Comparison of ENCODE assay signal across 10 mouse cellular contexts in the genomic region with DNA sequence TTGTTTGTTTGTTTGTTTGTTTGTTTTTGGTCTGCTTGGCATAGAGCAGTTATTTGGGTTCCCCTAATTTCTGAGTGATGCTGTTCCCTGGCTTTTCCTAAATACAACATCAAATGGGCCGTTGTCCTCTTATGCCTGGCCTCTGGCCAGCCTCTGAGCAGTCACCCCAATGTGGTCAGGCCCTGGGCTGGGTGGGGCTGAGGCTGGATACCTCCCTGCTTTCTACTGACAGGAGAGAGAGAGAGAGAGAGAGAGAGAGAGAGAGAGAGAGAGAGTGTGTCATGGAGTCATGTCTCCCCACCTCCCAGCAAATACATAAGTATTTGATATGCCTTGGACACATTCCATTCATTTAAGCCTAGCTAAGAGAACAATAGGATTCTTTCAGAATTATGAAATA. TPM values are rescaled to one million over a fixed set of nuclear protein-coding genes. Genes with fewer than 3 reads are reported as not detected.
DNase-seq lines count a peak whose midpoint lies in the region; ATAC-seq lines count a peak whose summit lies in the region.
"Had no signal": no experiment of that assay in that cellular context is flagged by ENCODE, and none has a peak within 500 bp of the region (broad histone marks: within the 10 kb centered on the region; RNA-seq: fewer than 3 reads in every experiment).

No protein-coding gene starts in this region.

- H3K9me3 ChIP-seq in heart, embryonic 10.5 days, result no peaks in the 10 kb centered on the region
- no peaks in the 10 kb centered on the region for H3K9me3 ChIP-seq in embryonic facial prominence, embryonic 14.5 days (ENCODE audit: control insufficient read depth, low read length)
- H3K9me3 ChIP-seq in liver, embryonic 15.5 days (replicated peaks), result no peaks in the 10 kb centered on the region

- no peak for ATAC-seq in embryonic facial prominence, embryonic 14.5 days (ENCODE audit: low read depth)
- no peak for ATAC-seq in liver, embryonic 15.5 days (ENCODE audit: insufficient read depth)

- peak overlapping the region; percentile 78 for H3K9ac ChIP-seq in embryonic facial prominence, embryonic 14.5 days (ENCODE audit: low read depth, low read length)
- no peak overlapping the region for H3K9ac ChIP-seq in liver, embryonic 15.5 days

- peaks cover 18% of the 10 kb centered on the region; the same call in 1 of the 2 replicates for H3K4me1 ChIP-seq in heart, embryonic 10.5 days
- peaks cover 51% of the 10 kb centered on the region for H3K4me1 ChIP-seq in embryonic facial prominence, embryonic 14.5 days (ENCODE audit: control insufficient read depth, insufficient read depth, low read length)
- peaks cover 18% of the 10 kb centered on the region for H3K4me1 ChIP-seq in liver, embryonic 15.5 days (replicated peaks)

- no peaks in the 10 kb centered on the region for H3K27me3 ChIP-seq in heart, embryonic 10.5 days (ENCODE audit: insufficient read depth, poor library complexity, severe bottlenecking)
- H3K27me3 ChIP-seq in embryonic facial prominence, embryonic 14.5 days (replicated peaks; ENCODE audit: control insufficient read depth, insufficient read depth, low read length), result no peaks in the 10 kb centered on the region
- H3K27me3 ChIP-seq in liver, embryonic 15.5 days, result no peaks in the 10 kb centered on the region
- H3K27me3 ChIP-seq: Patski had no signal

- peak overlapping the region; percentile 77 for H3K4me2 ChIP-seq in embryonic facial prominence, embryonic 14.5 days (ENCODE audit: low read depth, low read length)
- peak overlapping the region; percentile 80; the same call in 1 of the 2 replicates for H3K4me2 ChIP-seq in liver, embryonic 15.5 days

- DNase-seq in heart, embryonic 10.5 days (ENCODE audit: low spot score), result no peak
- no peak for DNase-seq in heart, adult 9 months (ENCODE audit: low spot score in 2 of 2)
- DNase-seq in 416B (ENCODE audit: low read depth), result peak; percentile 68
- DNase-seq in embryonic facial prominence, embryonic 14.5 days (ENCODE audit: low spot score), result peak; percentile 58
- no peak for DNase-seq in thymus, postnatal 36 days
- no peak for DNase-seq in urinary bladder, postnatal 4 days (ENCODE audit: low spot score in 2 of 2)
- DNase-seq in lung, adult 18-20 months, result no peak
- DNase-seq: layer of hippocampus, postnatal 36 days had no signal

- H3K27ac ChIP-seq in heart, embryonic 10.5 days, result no peak overlapping the region
- peak overlapping the region; percentile 87 for H3K27ac ChIP-seq in embryonic facial prominence, embryonic 14.5 days (replicated peaks; ENCODE audit: low read depth, low read length)
- no peak overlapping the region for H3K27ac ChIP-seq in liver, embryonic 15.5 days (replicated peaks)

- H3K4me3 ChIP-seq in heart, embryonic 10.5 days, result peak overlapping the region; percentile 72; the same call in 1 of the 2 replicates
- H3K4me3 ChIP-seq in embryonic facial prominence, embryonic 14.5 days (ENCODE audit: low read depth, low read length), result peak overlapping the region; percentile 70
- peak overlapping the region; percentile 59; the same call in 1 of the 2 replicates for H3K4me3 ChIP-seq in liver, embryonic 15.5 days (replicated peaks)

- H3K36me3 ChIP-seq in heart, embryonic 10.5 days, result peaks cover 4% of the 10 kb centered on the region; the same call in 1 of the 2 replicates
- peaks cover 10% of the 10 kb centered on the region for H3K36me3 ChIP-seq in embryonic facial prominence, embryonic 14.5 days (ENCODE audit: control insufficient read depth, insufficient read depth, low read length)
- H3K36me3 ChIP-seq in liver, embryonic 15.5 days (replicated peaks), result no peaks in the 10 kb centered on the region

- WGBS in heart, embryonic 10.5 days, result 53% methylated on average over 1 of the region's 1 CpGs
- 30% methylated on average over 1 of the region's 1 CpGs for WGBS in embryonic facial prominence, embryonic 14.5 days
- 39% methylated on average over 1 of the region's 1 CpGs for WGBS in liver, embryonic 15.5 days (ENCODE audit: insufficient replicate concordance)

RNA-seq across cellular contexts. Expression of a gene that starts 1.7 kb away (rescaled TPM):
- polyA plus RNA-seq in heart, embryonic 10.5 days (2016; fragmentation: Nextera tagmentation; extraction: Ambion mirVana), result 192 and 203 TPM in 2 replicates
- 687 and 752 TPM in 2 replicates for polyA plus RNA-seq in embryonic facial prominence, embryonic 14.5 days (2014; fragmentation: Nextera tagmentation; extraction: Ambion mirVana)
- polyA plus RNA-seq in liver, embryonic 15.5 days (2015; fragmentation: Nextera tagmentation; extraction: Ambion mirVana), result 48.2 and 50.9 TPM in 2 replicates

RNA-seq across cellular contexts. Expression of a gene that starts 36.3 kb away (rescaled TPM):
- polyA plus RNA-seq in heart, embryonic 10.5 days (2016; fragmentation: Nextera tagmentation; extraction: Ambion mirVana), result 430 and 549 TPM in 2 replicates
- polyA plus RNA-seq in embryonic facial prominence, embryonic 14.5 days (2014; fragmentation: Nextera tagmentation; extraction: Ambion mirVana), result 1,533 and 1,735 TPM in 2 replicates
- 167 and 201 TPM in 2 replicates for polyA plus RNA-seq in liver, embryonic 15.5 days (2015; fragmentation: Nextera tagmentation; extraction: Ambion mirVana)

Comparison
In these comparisons a context has a peak if more than half of its experiments do, and no peak if none do; other contexts are left out.
1. DNase-seq: peak in 416B (single experiment) and embryonic facial prominence, embryonic 14.5 days (single experiment); none in heart, embryonic 10.5 days (single experiment), heart, adult 9 months (0 of 2), thymus, postnatal 36 days (0 of 2), urinary bladder, postnatal 4 days (0 of 2) and lung, adult 18-20 months (0 of 2).
2. Peak in every context shown above with its lines, with median percentiles within 50 percentile points of each other: H3K4me3 ChIP-seq.